Comparison of ENCODE assay signal across 21 mouse cellular contexts in genomic region chr7:134700001-134700400, GRCm38 (mm10).
"Had no signal": no experiment of that assay in that cellular context is flagged by ENCODE, and none has a peak within 500 bp of the region (broad histone marks: within the 10 kb centered on the region; RNA-seq: fewer than 3 reads in every experiment).

No protein-coding gene starts in this region.

- H3K27me3 ChIP-seq: heart, embryonic 13.5 days; heart, embryonic 15.5 days; hindbrain, embryonic 12.5 days; intestine, embryonic 15.5 days; kidney, embryonic 15.5 days; limb, embryonic 13.5 days; limb, embryonic 15.5 days; liver, embryonic 12.5 days had no signal

- DNase-seq: gastrocnemius, adult 2 months; gastrocnemius, postnatal 10 days; gastrocnemius, postnatal 25 days; heart, adult 2 months; heart, postnatal 4 days; kidney, adult 2 months; kidney, adult 9 months; kidney, postnatal 14 days; kidney, postnatal 36 days; layer of hippocampus, adult 9-11 months; layer of hippocampus, postnatal 36 days; left cerebral cortex, postnatal 4 days had no signal

- H3K36me3 ChIP-seq: heart, embryonic 13.5 days; heart, embryonic 15.5 days; hindbrain, embryonic 10.5 days; hindbrain, embryonic 12.5 days; intestine, embryonic 15.5 days; kidney, embryonic 15.5 days; limb, embryonic 15.5 days; liver, embryonic 12.5 days had no signal

- H3K9me3 ChIP-seq: heart, embryonic 13.5 days; heart, embryonic 15.5 days; hindbrain, embryonic 10.5 days; hindbrain, embryonic 12.5 days; intestine, embryonic 15.5 days; kidney, embryonic 15.5 days; limb, embryonic 13.5 days; limb, embryonic 15.5 days; liver, embryonic 12.5 days had no signal

- H3K4me3 ChIP-seq: gastrocnemius, adult 2 months; heart, adult 2 months; heart, embryonic 13.5 days; heart, embryonic 15.5 days; hindbrain, embryonic 10.5 days; hindbrain, embryonic 12.5 days; intestine, embryonic 15.5 days; kidney, embryonic 15.5 days; limb, embryonic 13.5 days; limb, embryonic 15.5 days; liver, embryonic 12.5 days had no signal
